Mouse (Mus musculus) midbrain, embryonic 16.5 days (tissue): Measurements from ENCODE around the gene Ddb1. TPM values are rescaled to one million over a fixed set of nuclear protein-coding genes. Genes with fewer than 3 reads are reported as not detected.

ENCODE experiments used
- ATAC-seq: fragments of 200-750 bp; cut with Nextera tagmentation; 2 replicates; pipeline ENCODE4 v1.8.0; 2017; ENCODE audit warnings: moderate TSS enrichment
- H3K27ac ChIP-seq: fragments of 300-500 bp; sonication (generic); 2 replicates; pipeline ENCODE4 v1.5.1; 2014; ENCODE audit warnings: mild to moderate bottlenecking, low read length, mixed read lengths
- H3K27me3 ChIP-seq: fragments of 300-500 bp; sonication (generic); 2 replicates; pipeline ENCODE4 v1.6.1; 2014; ENCODE audit warnings: low read depth, low read length, mixed read lengths; ENCODE audit not compliant: control insufficient read depth, insufficient read depth
- H3K36me3 ChIP-seq: fragments of 300-500 bp; sonication (generic); 2 replicates; pipeline ENCODE4 v1.6.1; 2014; ENCODE audit warnings: mild to moderate bottlenecking, low read length, moderate library complexity, mixed read lengths; ENCODE audit not compliant: control insufficient read depth, insufficient read depth
- H3K4me1 ChIP-seq: fragments of 300-500 bp; sonication (generic); 2 replicates; pipeline ENCODE4 v1.6.1; 2014; ENCODE audit warnings: mild to moderate bottlenecking, low read length, mixed read lengths; ENCODE audit not compliant: control insufficient read depth, insufficient read depth
- H3K4me2 ChIP-seq: fragments of 300-500 bp; sonication (generic); 2 replicates; pipeline ENCODE4 v1.6.1; 2014; ENCODE audit warnings: mild to moderate bottlenecking, low read length, mixed read lengths
- H3K4me3 ChIP-seq: fragments of 300-500 bp; sonication (generic); 2 replicates; pipeline ENCODE4 v1.5.1; 2014; ENCODE audit warnings: low read depth, mild to moderate bottlenecking, low read length, moderate library complexity, mixed read lengths
- H3K9ac ChIP-seq: fragments of 300-500 bp; sonication (generic); 2 replicates; pipeline ENCODE4 v1.6.1; 2014; ENCODE audit warnings: low read depth, low read length, mixed read lengths
- H3K9me3 ChIP-seq: fragments of 300-500 bp; sonication (generic); replicated peaks from 2 replicates; pipeline ENCODE4 v1.6.1; 2014; ENCODE audit warnings: mild to moderate bottlenecking, low read length, mixed read lengths; ENCODE audit not compliant: control insufficient read depth, poor library complexity, severe bottlenecking
- WGBS: fragments of 180-500 bp; shearing (Covaris S2); extraction: QIAGEN DNeasy Blood & Tissue Kit; methylation state at CpG from one replicate; pipeline ENCODE4 v1.1.7; 2014; 5-methylcytosine and 5-hydroxymethylcytosine counted together
- polyA plus RNA-seq: library from polyadenylated mRNA; unstranded; fragments of >200 nt; fragmentation: Nextera tagmentation; extraction: Ambion mirVana; gene quantifications from 2 replicates; pipeline ENCODE4 v1.2.1, GENCODE M21; 2015

Ddb1 gene
- polyA plus RNA-seq, 1 experiment from 2014 or later, result 218 TPM

GRCm38 (mm10) chr19:10564278-10564677 lies 40.8 kb upstream of the Ddb1 start:
- Histone ChIP-seq H3K9me3 (no peaks in the 10 kb centered on the region), H3K4me1 (no peaks in the 10 kb centered on the region), H3K4me2 (no peak overlapping the region), H3K27ac (no peak overlapping the region), H3K27me3 (no peaks in the 10 kb centered on the region), H3K36me3 (no peaks in the 10 kb centered on the region), H3K9ac (no peak overlapping the region), H3K4me3 (no peak overlapping the region)
- WGBS, result 84% methylated on average over 6 of the region's 6 CpGs
- ATAC-seq, result no peak

GRCm38 (mm10) chr19:10565217-10565616 lies 39.9 kb upstream of the Ddb1 start:
- H3K27me3 ChIP-seq, result no peaks in the 10 kb centered on the region
- H3K4me2 ChIP-seq, result no peak overlapping the region
- no peaks in the 10 kb centered on the region for H3K4me1 ChIP-seq
- no peak for ATAC-seq
- H3K9ac ChIP-seq, result no peak overlapping the region
- H3K27ac ChIP-seq, result no peak overlapping the region
- no peak overlapping the region for H3K4me3 ChIP-seq
- H3K36me3 ChIP-seq, result peaks cover 2% of the 10 kb centered on the region; the same call in 1 of the 2 replicates
- no peaks in the 10 kb centered on the region for H3K9me3 ChIP-seq
- 89% methylated on average over 4 of the region's 4 CpGs for WGBS

GRCm38 (mm10) chr19:10569627-10570026 lies 35.5 kb upstream of the Ddb1 start:
- H3K4me3 ChIP-seq, result no peak overlapping the region
- H3K9ac ChIP-seq, result no peak overlapping the region
- no peak overlapping the region for H3K4me2 ChIP-seq
- peaks cover 24% of the 10 kb centered on the region for H3K36me3 ChIP-seq
- H3K4me1 ChIP-seq, result no peaks in the 10 kb centered on the region
- ATAC-seq, result no peak
- no peaks in the 10 kb centered on the region for H3K27me3 ChIP-seq
- no peak overlapping the region for H3K27ac ChIP-seq
- 96% methylated on average over 6 of the region's 6 CpGs for WGBS
- no peaks in the 10 kb centered on the region for H3K9me3 ChIP-seq

GRCm38 (mm10) chr19:10576690-10577561 lies 28.2 kb upstream of the Ddb1 start, which contains the start of the genes Cyb561a3 and Tmem138:
Cyb561a3 (plus strand) TSS chr19:10577172.
Tmem138 (minus strand) TSS chr19:10577362.
- Histone ChIP-seq H3K9ac (peak within 1 kb of the TSS; percentile 68), H3K27ac (peak within 1 kb of the TSS; percentile 97), H3K4me2 (peak within 1 kb of the TSS; percentile 82), H3K27me3 (no peaks in the 10 kb centered on the region), H3K4me3 (peak within 1 kb of the TSS; percentile 69), H3K4me1 (peaks cover 21% of the 10 kb centered on the region), H3K36me3 (peaks cover 11% of the 10 kb centered on the region), H3K9me3 (no peaks in the 10 kb centered on the region)
- under 1% methylated on average over 44 of the region's 44 CpGs for WGBS
- peak; percentile 97 for ATAC-seq

- Histone ChIP-seq H3K4me2 (no peak overlapping the region), H3K4me1 (peaks cover 21% of the 10 kb centered on the region), H3K27me3 (no peaks in the 10 kb centered on the region), H3K27ac (no peak overlapping the region), H3K36me3 (no peaks in the 10 kb centered on the region), H3K9me3 (no peaks in the 10 kb centered on the region), H3K9ac (no peak overlapping the region), H3K4me3 (no peak overlapping the region)
- ATAC-seq, result no peak
- WGBS, result 87% methylated on average over 3 of the region's 3 CpGs
Observed at GRCm38 (mm10) chr19:10580102-10580501, 25.0 kb upstream of the Ddb1 start.

- WGBS, result 89% methylated on average over 3 of the region's 3 CpGs
- no peak for ATAC-seq
- Histone ChIP-seq H3K4me1 (peaks cover 19% of the 10 kb centered on the region), H3K27ac (no peak overlapping the region), H3K9me3 (no peaks in the 10 kb centered on the region), H3K9ac (no peak overlapping the region), H3K36me3 (no peaks in the 10 kb centered on the region), H3K4me2 (no peak overlapping the region), H3K27me3 (no peaks in the 10 kb centered on the region), H3K4me3 (no peak overlapping the region)
Observed at GRCm38 (mm10) chr19:10580761-10581160, 24.4 kb upstream of the Ddb1 start.

- 83% methylated on average over 6 of the region's 6 CpGs for WGBS
- Histone ChIP-seq H3K9me3 (no peaks in the 10 kb centered on the region), H3K4me2 (no peak overlapping the region), H3K4me1 (peaks cover 12% of the 10 kb centered on the region), H3K27me3 (no peaks in the 10 kb centered on the region), H3K4me3 (no peak overlapping the region), H3K36me3 (no peaks in the 10 kb centered on the region), H3K9ac (no peak overlapping the region), H3K27ac (no peak overlapping the region)
- no peak for ATAC-seq
Observed at GRCm38 (mm10) chr19:10581984-10582383, 23.1 kb upstream of the Ddb1 start.

GRCm38 (mm10) chr19:10583550-10584146 lies 21.5 kb upstream of the Ddb1 start:
- H3K4me3 ChIP-seq, result no peak overlapping the region
- no peak overlapping the region for H3K27ac ChIP-seq
- H3K36me3 ChIP-seq, result 0 out of 2 replicates have a peak, but pooled peaks cover 4% of the 10 kb centered on the region
- no peak overlapping the region for H3K4me2 ChIP-seq
- H3K9ac ChIP-seq, result no peak overlapping the region
- H3K4me1 ChIP-seq, result peaks cover 3% of the 10 kb centered on the region
- ATAC-seq, result no peak
- 69% methylated on average over 7 of the region's 7 CpGs for WGBS
- H3K27me3 ChIP-seq, result no peaks in the 10 kb centered on the region
- H3K9me3 ChIP-seq, result no peaks in the 10 kb centered on the region

GRCm38 (mm10) chr19:10585112-10585511 lies 20.0 kb upstream of the Ddb1 start:
- Histone ChIP-seq H3K9me3 (no peaks in the 10 kb centered on the region), H3K36me3 (0 out of 2 replicates have a peak, but pooled peaks cover 4% of the 10 kb centered on the region), H3K4me3 (no peak overlapping the region), H3K27ac (no peak overlapping the region), H3K27me3 (no peaks in the 10 kb centered on the region), H3K9ac (no peak overlapping the region), H3K4me1 (no peaks in the 10 kb centered on the region), H3K4me2 (no peak overlapping the region)
- no peak for ATAC-seq
- WGBS, result 94% methylated on average over 8 of the region's 8 CpGs
